Mouse (Mus musculus) gastrocnemius, adult 2 months (tissue): ENCODE results near the gene Rplp1. TPM values are rescaled to one million over a fixed set of nuclear protein-coding genes. Genes with fewer than 3 reads are reported as not detected.

ENCODE experiments used
- DNase-seq: peaks from one replicate; pipeline ENCODE4 v3.0.0; 2022
- H3K27ac ChIP-seq: fragments of 200-600 bp; 2 replicates; pipeline ENCODE4 v1.8.1; 2022; ENCODE audit warnings: mild to moderate bottlenecking
- H3K4me3 ChIP-seq: fragments of 200-600 bp; 2 replicates; pipeline ENCODE4 v1.8.1; 2022; ENCODE audit warnings: mild to moderate bottlenecking, moderate library complexity
- CTCF ChIP-seq: fragments of 200-600 bp; IDR thresholded peaks from 2 replicates; pipeline ENCODE4 v1.8.1; 2022; ENCODE audit warnings: antibody characterized with exemption, mild to moderate bottlenecking, moderate library complexity
- intact Hi-C: fragments of 180-260 bp; cut with DNase I; formaldehyde crosslinking; loops from one replicate; pipeline ENCODE4 v1.15.1; 2025
- total RNA-seq, 2 experiments: library from RNA; stranded (reverse); gene quantifications; 2 replicates each; pipeline ENCODE4 v1.2.3; 2021

The Rplp1 gene
- total RNA-seq, 2 experiments from 2014 or later: 1,321 to 1,510 TPM

DNA sequence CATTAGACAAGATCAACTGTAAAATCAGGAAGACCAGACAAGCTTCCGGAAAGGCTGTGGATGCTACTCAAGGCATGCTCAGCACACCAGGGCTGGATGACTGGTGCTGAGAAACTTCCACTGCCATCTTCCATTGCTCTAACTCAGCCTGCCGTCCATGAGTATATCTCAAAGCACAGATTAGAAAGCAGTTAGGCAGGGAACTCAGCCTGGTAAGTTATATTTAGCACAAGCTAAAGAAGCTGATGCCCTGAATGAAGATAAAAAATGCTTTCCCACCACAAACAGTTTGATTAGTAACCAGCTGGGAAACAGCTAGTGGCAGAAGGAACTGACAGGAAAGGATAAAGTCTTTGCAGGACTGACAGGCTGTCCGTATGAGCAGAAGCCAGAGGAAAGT lies 26.7 kb upstream of the Rplp1 start:
- no peak for TF ChIP-seq CTCF
- DNase-seq: no peak
- H3K4me3 ChIP-seq: no peak overlapping the region
- H3K27ac ChIP-seq: no peak overlapping the region
- intact Hi-C loops: no loop called here

DNA sequence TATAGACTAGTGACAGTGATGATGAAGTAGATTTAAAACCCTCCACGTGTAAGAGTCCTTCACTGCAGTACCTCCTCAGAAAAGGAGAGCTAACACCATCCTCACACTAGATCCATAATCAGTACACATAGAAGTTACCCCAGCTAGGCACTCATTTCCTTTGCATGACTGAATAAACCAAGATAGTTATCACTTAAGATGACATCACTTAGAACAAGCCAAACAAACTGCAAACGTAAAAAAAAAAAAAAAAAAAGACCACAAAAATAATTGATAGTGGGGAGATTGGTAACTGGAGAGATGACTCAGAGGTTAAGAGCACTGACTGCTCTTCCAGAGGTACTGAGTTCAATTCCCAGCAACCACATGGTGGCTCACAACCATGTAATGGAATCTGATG lies 19.0 kb upstream of the Rplp1 start:
- intact Hi-C loops: no loop called here
- no peak for TF ChIP-seq CTCF
- no peak overlapping the region for H3K27ac ChIP-seq
- DNase-seq: no peak
- H3K4me3 ChIP-seq: no peak overlapping the region

DNA sequence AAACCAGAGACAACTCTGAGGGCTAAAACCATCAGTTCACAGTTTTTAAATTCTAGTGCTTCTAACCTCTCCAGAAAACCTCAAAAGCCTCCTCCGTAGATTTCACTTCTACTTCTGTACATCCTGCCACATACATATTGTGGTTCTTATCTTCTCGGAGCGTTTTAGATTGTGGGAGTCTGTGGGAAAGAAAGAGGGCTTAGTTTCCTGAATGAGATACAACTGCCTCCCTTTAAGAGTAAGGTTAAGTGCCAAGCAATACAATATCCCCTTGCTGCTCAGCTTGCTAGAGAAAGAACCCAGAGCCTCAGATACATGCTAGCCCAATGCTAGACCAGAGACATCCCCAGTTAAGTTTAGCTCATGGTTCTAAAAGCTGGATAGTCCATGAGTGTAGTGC lies 17.7 kb upstream of the Rplp1 start:
- intact Hi-C loops: no loop called here
- H3K4me3 ChIP-seq: no peak overlapping the region
- no peak for TF ChIP-seq CTCF
- no peak overlapping the region for H3K27ac ChIP-seq
- DNase-seq: no peak

DNA sequence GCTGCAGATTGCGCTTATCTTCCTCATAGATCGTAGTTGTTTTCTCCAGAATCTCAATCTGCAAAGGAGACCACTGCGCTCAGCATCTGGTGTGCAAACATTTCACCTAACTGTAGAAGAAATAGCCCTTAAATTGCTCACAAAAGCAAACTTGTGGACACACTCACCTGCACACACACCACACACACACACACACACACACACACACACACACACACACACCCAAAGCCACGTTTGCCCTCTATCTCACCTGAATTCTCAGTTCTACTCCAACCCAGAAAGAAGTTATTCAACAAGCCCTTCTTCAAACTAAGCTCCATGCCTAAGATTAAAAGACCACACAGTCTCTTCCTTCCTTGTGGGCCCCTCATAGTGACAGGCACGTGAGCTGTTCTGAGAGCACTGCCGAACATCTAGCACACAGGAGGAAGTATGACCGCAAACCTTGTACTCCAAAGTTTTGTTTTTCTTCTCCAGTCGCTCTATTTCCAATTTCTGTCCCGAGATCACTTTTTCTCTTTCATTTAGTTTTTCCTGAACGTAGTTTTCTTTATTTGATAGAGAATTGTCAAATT lies 10.8 kb upstream of the Rplp1 start:
- Histone ChIP-seq H3K27ac (no peak overlapping the region), H3K4me3 (no peak overlapping the region)
- no peak for DNase-seq
- TF ChIP-seq CTCF: no peak
- intact Hi-C loops: no loop called here

DNA sequence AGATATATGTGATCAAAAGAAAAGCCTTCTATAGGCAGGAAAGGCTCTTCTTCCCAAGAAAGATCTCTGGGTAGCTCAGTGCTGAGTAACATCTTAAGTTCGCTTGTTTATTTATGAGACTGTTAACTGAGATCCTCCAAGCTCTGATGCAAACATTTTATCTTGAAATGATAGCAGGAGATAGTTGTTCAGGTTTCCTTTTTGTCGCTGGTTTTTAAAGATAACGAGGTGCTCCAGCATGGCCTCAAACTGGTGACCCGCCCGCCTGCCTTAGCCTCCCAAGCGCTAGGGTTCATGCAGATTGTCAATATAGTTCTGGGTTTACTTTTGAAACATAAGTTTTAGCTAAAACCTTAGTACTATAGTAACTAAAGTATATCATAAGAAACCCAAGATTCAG lies 6.0 kb upstream of the Rplp1 start:
- no peak for DNase-seq
- Histone ChIP-seq H3K4me3 (no peak overlapping the region), H3K27ac (no peak overlapping the region)
- intact Hi-C loops: no loop called here
- no peak for TF ChIP-seq CTCF

DNA sequence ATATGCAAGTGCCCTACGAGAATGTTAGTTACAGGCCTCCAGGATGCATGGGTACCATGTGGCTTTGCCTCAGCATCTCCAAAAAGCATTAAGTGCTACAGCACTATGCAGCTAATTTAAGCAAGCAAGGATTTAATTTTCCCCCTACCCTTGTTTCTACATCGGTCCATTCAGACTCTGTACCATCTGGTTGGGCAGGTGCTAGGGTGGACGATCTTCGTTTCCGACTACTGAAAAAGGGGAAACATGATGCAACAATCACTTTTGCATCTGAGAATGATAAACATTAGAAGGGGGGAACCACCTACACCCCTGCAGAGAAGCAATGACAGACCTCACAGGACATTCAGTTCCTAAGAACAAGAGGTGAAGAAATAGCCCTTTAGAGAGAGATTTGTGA lies 5.1 kb upstream of the Rplp1 start:
- TF ChIP-seq CTCF: no peak
- DNase-seq: no peak
- no peak overlapping the region for H3K27ac ChIP-seq
- no peak overlapping the region for H3K4me3 ChIP-seq
- intact Hi-C loops: no loop called here

DNA sequence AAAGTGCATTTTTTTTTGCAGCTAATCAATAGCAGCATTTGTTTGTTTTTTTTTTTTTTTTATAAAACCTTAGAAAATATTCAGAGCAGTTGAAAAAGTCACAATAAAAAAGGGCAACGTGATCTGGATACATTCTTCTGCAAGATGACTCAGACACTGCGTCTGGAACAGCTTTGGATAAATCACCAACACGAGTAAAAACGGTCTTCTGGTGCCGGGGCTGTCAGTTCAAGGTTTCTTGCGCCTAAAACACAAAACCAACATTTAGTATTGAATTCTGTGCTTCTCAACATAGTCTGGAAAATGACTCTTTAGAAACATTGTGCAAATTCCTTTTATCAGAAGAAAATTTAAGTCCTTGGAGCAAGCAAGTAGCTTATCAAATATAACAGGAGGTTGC lies 3.1 kb upstream of the Rplp1 start:
- intact Hi-C loops: no loop called here
- no peak overlapping the region for H3K27ac ChIP-seq
- DNase-seq: no peak
- no peak overlapping the region for H3K4me3 ChIP-seq
- no peak for TF ChIP-seq CTCF

DNA sequence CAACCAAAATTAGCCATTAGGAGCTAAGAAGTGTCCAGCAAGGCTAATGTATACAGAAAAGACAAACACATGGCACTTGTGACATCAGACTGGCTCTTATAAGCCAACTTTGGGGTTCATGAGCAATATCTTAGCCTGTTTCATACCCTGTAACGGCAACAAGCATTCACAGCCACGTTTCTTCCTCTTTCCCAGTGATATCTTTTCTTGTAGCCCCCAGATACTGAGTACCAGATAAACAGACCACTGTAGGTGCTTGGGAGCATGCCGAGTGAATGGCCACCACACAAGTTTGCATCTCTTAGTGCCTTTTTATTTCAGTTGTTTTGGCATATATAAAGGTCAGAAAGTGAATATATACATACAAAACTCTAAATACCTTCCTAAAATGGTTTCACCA lies 2.6 kb upstream of the Rplp1 start:
- Histone ChIP-seq H3K27ac (no peak overlapping the region), H3K4me3 (no peak overlapping the region)
- TF ChIP-seq CTCF: no peak
- no peak for DNase-seq
- intact Hi-C loops: no loop called here

DNA sequence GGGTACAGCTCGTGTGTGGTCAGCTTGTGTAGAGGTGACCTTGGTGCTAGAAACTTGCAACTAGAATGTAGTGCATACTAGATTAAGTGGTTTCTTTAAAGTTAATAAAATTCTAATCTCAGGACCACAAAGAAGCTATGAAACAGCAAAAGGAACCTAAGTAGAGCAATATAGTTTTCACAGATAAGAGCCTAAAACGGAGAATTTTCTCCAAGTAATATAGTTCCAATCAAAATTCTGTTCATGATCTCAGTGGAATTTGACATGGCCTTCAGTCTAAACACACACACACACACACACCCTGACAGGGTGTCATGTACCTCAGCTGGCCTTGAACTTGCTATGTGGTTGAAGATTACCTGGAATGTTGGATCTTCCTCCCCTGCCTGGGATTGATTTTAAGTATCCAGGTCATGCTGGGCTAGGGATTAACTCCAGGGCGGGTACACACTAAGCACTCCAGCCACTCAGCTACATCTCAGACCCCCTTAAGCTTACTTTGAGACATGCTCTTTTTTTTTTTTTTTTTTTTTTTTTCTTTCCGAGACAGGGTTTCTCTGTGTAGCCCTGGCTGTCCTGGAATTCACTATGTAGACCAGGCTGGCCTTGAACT lies 1.2 kb upstream of the Rplp1 start:
- no peak for TF ChIP-seq CTCF
- peak overlapping the region; percentile 93 for H3K27ac ChIP-seq
- H3K4me3 ChIP-seq: peak overlapping the region; percentile 74
- intact Hi-C loops: loop anchor here (2.0 kb wide), 1 partner anchor 31 kb away; the partner anchor contains the start of gene Kif23
- no peak for DNase-seq

DNA sequence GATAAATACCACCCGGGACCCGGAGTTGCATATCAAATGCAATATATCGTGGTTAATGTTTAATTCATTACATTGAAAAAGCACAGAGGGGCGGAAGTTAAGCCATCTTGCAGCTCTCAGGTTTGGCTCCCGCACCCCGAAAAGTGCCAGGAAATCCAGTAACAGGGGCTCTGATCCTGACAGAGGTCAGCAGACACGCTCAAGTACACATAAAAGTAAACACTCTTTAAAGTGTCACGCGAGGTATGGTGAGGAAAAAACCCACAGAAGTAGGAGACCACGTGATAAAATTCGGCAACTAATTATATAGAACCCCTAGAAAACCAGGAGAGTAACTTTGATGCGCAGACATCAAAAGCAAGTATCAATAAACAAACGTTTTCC lies 567 bp upstream of the Rplp1 start:
- H3K27ac ChIP-seq: peak overlapping the region; percentile 93
- peak overlapping the region; percentile 74 for H3K4me3 ChIP-seq
- DNase-seq: no peak
- intact Hi-C loops: loop anchor here (2.0 kb wide), 1 partner anchor 32 kb away; the partner anchor contains the start of gene Kif23
- TF ChIP-seq CTCF: no peak

DNA sequence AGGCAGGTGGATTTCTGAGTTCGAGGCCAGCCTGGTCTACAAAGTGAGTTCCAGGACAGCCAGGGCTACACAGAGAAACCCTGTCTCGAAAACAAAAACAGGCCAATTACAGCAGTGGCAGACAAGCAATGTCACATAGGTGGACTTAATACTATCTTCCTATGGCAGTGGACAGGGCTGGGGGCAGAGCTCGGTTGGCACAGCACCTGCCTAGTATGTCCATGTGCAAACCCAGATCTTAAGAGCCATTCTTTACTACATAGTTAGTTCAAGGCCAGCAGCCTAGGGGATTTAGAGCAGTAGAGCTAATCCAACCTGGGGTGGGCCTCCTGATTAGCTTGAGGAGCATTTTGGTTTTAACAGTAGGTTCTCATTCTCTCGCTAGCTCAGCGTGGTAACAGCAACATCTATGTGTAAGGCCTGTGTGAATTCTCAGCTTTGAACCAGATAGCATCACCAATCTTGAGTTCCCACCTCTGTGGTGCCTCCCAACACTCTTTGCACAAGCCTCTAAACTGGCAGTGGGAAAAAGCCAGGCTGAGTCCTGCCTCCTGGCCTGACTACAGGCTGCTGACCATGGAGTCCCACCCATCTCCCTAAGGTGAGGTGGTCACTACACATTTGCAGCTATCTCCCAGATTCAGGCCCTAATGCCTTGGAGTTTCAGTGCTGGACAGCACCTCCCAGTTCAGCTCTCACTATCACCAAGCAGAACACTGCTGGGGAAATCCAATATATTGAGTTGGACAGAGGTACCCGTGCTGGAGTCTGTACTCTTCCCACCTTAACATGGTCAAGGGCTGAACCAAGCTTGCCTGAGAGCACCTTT lies 2.8 kb downstream of the Rplp1 start:
- intact Hi-C loops: no loop called here
- H3K27ac ChIP-seq: no peak overlapping the region
- no peak overlapping the region for H3K4me3 ChIP-seq
- TF ChIP-seq CTCF: no peak
- no peak for DNase-seq

DNA sequence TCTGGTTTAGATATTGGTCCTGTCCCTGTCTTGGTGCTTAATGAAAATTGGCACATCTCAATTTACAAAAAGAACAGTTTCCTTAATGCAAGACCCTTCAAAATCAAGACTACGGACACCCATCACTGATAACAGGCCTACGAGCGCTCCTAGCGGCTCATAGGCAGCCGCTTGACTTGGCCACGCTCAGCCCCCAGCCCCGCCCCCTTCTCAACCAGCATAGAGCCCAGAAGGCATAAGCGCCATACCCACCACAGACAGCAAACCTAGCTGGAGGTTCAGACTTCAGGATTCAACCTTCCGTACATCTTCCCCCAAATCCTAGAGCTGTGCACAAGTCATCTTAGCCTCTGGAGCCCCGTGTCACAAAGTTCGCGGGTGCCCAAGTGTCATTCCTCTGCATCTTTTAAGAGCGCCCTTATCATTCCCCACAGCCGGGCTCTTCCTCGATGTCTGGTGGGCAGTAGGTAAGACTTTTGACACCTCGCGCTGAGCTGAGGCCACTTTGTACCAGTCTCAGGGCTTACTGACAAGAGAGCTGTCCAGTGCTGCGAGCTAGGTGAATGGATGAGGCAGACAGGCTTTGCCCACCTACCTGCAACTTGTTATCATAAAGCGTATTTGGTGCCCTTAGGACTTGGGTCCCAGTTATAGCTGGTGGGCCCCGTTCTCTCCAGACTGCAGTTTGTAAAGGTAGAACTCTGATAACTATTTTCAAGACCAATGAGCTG lies 3.7 kb downstream of the Rplp1 start:
- Histone ChIP-seq H3K4me3 (no peak overlapping the region), H3K27ac (no peak overlapping the region)
- DNase-seq: peak; percentile 38
- TF ChIP-seq CTCF: peak; percentile 36
- intact Hi-C loops: no loop called here

DNA sequence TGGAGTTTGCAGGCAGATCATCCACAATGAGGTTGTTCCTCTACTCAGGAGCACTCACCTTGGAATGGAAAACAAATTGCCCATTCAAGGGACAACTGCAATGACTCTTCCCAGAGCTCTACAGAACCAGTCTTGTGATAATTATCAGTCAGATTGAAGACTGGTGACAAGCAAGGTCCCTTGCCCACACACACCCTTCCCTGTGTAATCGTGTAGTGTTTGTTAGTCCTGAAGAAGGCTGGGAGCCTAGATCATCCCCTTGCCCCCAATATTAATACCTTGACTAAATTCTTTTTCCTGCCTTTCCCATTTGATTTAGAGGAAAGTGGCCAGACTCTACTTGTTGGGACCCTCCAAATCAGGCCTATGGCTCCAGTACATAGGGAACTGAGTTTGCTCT lies 4.7 kb downstream of the Rplp1 start:
- intact Hi-C loops: no loop called here
- no peak for DNase-seq
- no peak overlapping the region for H3K4me3 ChIP-seq
- no peak overlapping the region for H3K27ac ChIP-seq
- TF ChIP-seq CTCF: no peak
